Mouse (Mus musculus) Patski (cell line): ENCODE data around the gene Tmem128. TPM values are rescaled to one million over a fixed set of nuclear protein-coding genes. Genes with fewer than 3 reads are reported as not detected.

Source experiments
- ATAC-seq: fragments of 100-300 bp; one replicate; pipeline ENCODE4 v1.8.0; 2021
- CTCF ChIA-PET: fragments of 350-600 bp; sonication (Branson Sonifier 250); formaldehyde crosslinking; loops from one replicate; lab custom pipeline; 2022; ENCODE audit warnings: inconsistent platforms; lab: Charles Lee
- POLR2A ChIA-PET: fragments of 350-600 bp; sonication (Branson Sonifier 250); formaldehyde crosslinking; loops from one replicate; lab custom pipeline; 2022; ENCODE audit warnings: antibody characterized with exemption, inconsistent platforms; lab: Charles Lee
- DNase-seq: peaks from one replicate; pipeline ENCODE4 v3.0.0-alpha.2; 2011; ENCODE audit warnings: low read depth, low spot score
- H3K27me3 ChIP-seq: fragments of 371-371 bp; one replicate; pipeline ENCODE4 v1.5.1; 2021
- CTCF ChIP-seq: fragments of 100-300 bp; IDR thresholded peaks from one replicate; pipeline ENCODE4 v1.5.1; 2021
- in situ Hi-C: fragments of 300-500 bp; cut with MboI; formaldehyde crosslinking; loops from 3 replicates; pipeline ENCODE4 v1.11.1; 2018; ENCODE audit warnings: low pct_unique_long_range_greater_than_20kb, mixed read lengths
- polyA plus RNA-seq: library from polyadenylated mRNA; unstranded; gene quantifications from one replicate; pipeline ENCODE4 v1.2.3, GENCODE M21; 2021

The Tmem128 gene
- polyA plus RNA-seq, 1 experiment from 2014 or later: 63.1 TPM

- DNase-seq (no peak), ATAC-seq (peak; percentile 49)
- peak; percentile 64 for TF ChIP-seq CTCF
- ChIA-PET CTCF (interaction anchor here (0.7 to 4.5 kb wide), 18 partner anchors 17 to 324 kb away, joined by 3 to 27 read pairs (median 4); partner anchors contain the start of gene Tmem128), POLR2A (no interaction called here)
- in situ Hi-C loops: loop anchor here (5.0 kb wide), 2 partner anchors 158 to 313 kb away; no protein-coding TSS in a partner anchor
- peaks cover 5% of the 10 kb centered on the region for H3K27me3 ChIP-seq
Measured at GRCm38 (mm10) chr5:38308873-38309272, 48.9 kb downstream of the Tmem128 start.

- CTCF ChIA-PET: interaction anchor here (1.3 to 4.5 kb wide), 4 partner anchors 161 to 275 kb away, joined by 5 to 27 read pairs (median 14); no protein-coding TSS in a partner anchor
- no peak for TF ChIP-seq CTCF
- in situ Hi-C loops: loop anchor here (5.0 kb wide), 2 partner anchors 158 to 313 kb away; no protein-coding TSS in a partner anchor
- H3K27me3 ChIP-seq: peaks cover 5% of the 10 kb centered on the region
- POLR2A ChIA-PET: no interaction called here
- DNase-seq: no peak
- ATAC-seq: no peak
Measured at GRCm38 (mm10) chr5:38309795-38310194, 49.8 kb downstream of the Tmem128 start.

Other genes with a start within 250 kb of the Tmem128 start
- 48.1 TPM for gene Stx18, start 221.4 kb upstream of the Tmem128 start, polyA plus RNA-seq
- gene Nsg1, start 100.3 kb upstream of the Tmem128 start, polyA plus RNA-seq: 12.7 TPM
- 11.9 TPM for gene Zbtb49, start 39.7 kb upstream of the Tmem128 start, polyA plus RNA-seq
- gene Lyar, start 39.7 kb upstream of the Tmem128 start, polyA plus RNA-seq: 36.6 TPM
- gene Otop1, start 15.8 kb downstream of the Tmem128 start, polyA plus RNA-seq: not detected
- gene Drd5, start 59.2 kb downstream of the Tmem128 start, polyA plus RNA-seq: not detected
- 2.7 TPM for gene Slc2a9, start 243.0 kb downstream of the Tmem128 start, polyA plus RNA-seq